Mouse (Mus musculus): ENCODE results near the gene Sag. TPM values are rescaled to one million over a fixed set of nuclear protein-coding genes. Genes with fewer than 3 reads are reported as not detected.

Sag gene
- 1 to 10 TPM; 3.0 to 3.6 TPM for total RNA-seq (2023)

DNA sequence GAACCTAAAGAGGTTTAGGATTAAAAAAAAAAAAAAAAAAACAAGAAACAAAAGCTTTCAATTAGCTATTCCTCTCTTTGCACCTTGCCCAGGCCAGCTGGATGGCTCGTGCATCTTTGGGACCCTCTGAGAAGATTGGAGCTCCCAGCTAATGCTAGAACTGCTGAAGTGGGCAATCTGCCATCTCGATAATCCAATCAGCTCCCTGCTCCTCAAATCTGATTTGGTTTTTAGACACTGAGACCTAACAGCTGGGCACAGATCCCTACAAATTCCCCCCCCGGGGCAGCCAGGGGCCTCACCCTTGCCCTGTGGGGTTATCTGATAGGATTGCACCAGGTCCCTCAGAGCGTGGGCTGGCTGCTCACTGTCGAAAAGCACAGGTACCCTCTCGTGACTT is at the start of gene Sag:
Sag (plus strand) TSS at position 105 of the 400 bp plus-strand sequence.

GRCm38 (mm10) chr1:87755641-87756470 is 47.6 kb upstream of the Sag start, which contains the start of gene Atg16l1:
Gene Atg16l1, plus strand, starts transcription at chr1:87755870.

DNA sequence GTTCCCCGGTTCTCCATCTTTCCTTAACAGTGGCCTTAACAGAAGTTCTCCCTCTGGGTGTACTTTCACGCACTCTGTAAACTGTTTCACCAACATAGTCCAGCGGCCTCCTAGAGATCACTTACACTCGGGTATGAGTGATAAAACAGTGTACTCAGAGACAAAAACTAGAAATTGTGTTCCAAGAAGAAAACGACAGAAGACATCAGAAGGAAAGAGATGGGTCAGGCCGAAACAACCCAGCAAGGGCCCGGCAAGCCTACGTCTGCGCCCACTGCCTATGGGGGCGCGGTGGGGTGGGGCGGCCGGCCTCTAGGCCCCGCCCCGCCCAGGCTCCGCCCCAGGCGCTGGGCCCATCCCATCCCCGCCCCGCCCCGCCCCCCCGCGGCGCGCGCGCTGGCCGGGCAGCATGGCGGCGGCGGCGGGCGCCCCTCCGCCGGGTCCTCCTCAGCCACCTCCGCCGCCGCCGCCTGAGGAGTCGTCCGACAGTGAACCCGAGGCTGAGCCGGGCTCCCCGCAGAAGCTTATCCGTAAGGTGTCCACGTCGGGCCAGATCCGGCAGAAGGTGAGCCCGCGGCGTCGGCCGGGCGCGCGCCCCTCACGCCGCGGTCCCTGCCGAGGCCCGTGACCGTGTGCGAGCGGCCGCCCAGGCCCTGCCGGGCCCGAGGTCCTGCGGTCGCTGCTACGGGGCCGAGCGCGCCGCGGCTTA is 49.6 kb downstream of the Sag start, which contains the start of gene Dgkd:
Dgkd (plus strand) TSS at position 396 of the 709 bp plus-strand sequence.

Other genes with a start within 250 kb of the Sag start
- gene Ngef, start 229.8 kb upstream of the Sag start, total RNA-seq (2023), result not detected
- gene Inpp5d, start 183.4 kb upstream of the Sag start, total RNA-seq (2023), result 100 to 1,000 TPM; 271 to 321 TPM
- gene Atg16l1, start 47.8 kb upstream of the Sag start, total RNA-seq (2023), result 10 to 100 TPM; 35.3 to 41.0 TPM
- 100 to 1,000 TPM; 137 to 143 TPM for gene Dgkd, start 49.6 kb downstream of the Sag start, total RNA-seq (2023)
- gene Usp40, start 204.9 kb downstream of the Sag start, total RNA-seq (2023), result 1 to 10 TPM; 4.4 to 7.3 TPM

Data from neutrophil, adult 83 days (primary cell).